Mouse (Mus musculus): ENCODE measurements around the gene Efcab11.
"Not testable (repeated sequence)": the region's sequence is repeated elsewhere in the genome, so short reads cannot be mapped to it uniquely, and the experiment has no call there.

The Efcab11 gene

GRCm38 (mm10) chr12:99807891-99808290 lies 76.3 kb downstream of the Efcab11 start:
- DNase-seq (ENCODE audit: low spot score in 2 of 2) = no peak

GRCm38 (mm10) chr12:99806741-99807140 lies 77.5 kb downstream of the Efcab11 start:
- not testable (repeated sequence) for DNase-seq (ENCODE audit: low spot score in 2 of 2)

GRCm38 (mm10) chr12:99795921-99796320 lies 88.3 kb downstream of the Efcab11 start:
- no peak for DNase-seq (ENCODE audit: low spot score in 2 of 2)

- DNase-seq (ENCODE audit: low spot score in 2 of 2) = no peak
These were observed 89.2 kb downstream of the Efcab11 start for GRCm38 (mm10) chr12:99794792-99795620.

DNA sequence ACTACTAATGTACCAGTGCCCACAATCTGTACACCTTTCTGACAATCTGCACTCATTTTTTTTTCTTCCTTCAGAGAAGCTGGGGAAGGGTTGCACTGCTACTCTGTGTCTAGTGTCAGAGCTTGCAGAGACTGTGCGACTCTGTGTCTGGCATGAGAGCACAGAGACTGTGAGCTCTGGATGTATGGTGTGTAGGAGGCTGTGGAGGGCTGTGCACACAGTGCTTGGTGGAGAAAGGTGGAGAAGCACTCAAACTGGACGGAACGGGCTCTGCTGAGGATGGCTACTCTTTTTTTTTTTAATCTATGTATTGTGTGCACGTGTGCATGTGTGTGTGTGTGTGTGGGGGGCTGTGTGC lies 90.1 kb downstream of the Efcab11 start:
- no peak for DNase-seq (ENCODE audit: low spot score in 2 of 2)

- no peak for DNase-seq (ENCODE audit: low spot score in 2 of 2)
These were observed 90.6 kb downstream of the Efcab11 start for GRCm38 (mm10) chr12:99793465-99794157.

DNA sequence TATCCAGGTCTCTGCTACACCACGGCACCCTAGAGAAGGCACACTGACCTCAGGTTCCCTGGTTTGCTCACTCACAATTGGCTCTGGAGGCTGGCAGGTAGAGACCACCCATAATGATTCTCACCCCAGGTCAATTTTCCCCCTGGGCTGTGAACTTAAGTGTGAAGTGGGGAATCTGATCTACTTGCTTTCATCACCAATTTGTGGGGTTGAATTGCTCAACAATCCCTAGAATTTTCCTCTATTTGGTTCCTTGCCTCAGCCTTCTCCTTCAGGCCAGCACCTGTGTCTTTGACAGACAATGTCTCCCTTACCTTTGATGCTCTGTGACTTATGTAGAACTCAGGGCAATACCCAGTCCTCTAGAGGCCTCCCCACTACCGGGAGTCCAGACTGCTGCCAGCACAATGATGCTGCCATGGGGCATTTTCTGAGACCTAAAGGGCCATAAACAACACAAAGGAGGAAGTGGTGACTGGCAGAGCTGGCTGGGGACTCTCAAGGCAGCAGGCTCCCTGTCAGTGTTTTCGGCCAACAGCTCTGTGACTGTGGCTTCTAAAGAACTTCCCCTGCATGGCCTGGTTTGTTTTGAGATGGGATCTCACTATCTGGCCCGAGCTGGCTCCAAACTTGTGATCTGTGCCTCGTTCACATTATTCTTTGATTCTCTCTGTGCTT lies 94.8 kb downstream of the Efcab11 start:
- no peak for DNase-seq (ENCODE audit: low spot score in 2 of 2)

GRCm38 (mm10) chr12:99781774-99782173 lies 102.5 kb downstream of the Efcab11 start:
- DNase-seq (ENCODE audit: low spot score in 2 of 2) = no peak

DNA sequence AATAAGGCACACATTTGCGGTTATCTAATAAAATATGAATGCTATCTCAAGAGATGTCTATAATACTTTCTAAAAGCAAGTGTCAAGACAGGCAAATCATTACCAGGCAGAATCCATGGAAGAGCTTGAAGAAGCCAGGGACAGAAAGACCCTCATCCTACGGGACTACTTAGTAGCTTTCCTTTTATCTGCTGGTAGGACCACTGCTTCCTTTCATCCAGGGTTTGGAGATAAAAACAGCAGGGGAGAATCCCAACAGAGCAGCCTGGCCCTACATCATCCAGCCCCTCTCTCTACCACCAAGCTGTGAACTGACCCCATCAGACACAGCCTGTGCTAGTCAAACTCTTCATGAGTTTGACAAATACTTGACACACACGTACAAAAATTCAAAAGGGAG lies 103.8 kb downstream of the Efcab11 start:
- DNase-seq (ENCODE audit: low spot score in 2 of 2) = no peak

GRCm38 (mm10) chr12:99779908-99780307 lies 104.3 kb downstream of the Efcab11 start:
- DNase-seq (ENCODE audit: low spot score in 2 of 2) = no peak

DNA sequence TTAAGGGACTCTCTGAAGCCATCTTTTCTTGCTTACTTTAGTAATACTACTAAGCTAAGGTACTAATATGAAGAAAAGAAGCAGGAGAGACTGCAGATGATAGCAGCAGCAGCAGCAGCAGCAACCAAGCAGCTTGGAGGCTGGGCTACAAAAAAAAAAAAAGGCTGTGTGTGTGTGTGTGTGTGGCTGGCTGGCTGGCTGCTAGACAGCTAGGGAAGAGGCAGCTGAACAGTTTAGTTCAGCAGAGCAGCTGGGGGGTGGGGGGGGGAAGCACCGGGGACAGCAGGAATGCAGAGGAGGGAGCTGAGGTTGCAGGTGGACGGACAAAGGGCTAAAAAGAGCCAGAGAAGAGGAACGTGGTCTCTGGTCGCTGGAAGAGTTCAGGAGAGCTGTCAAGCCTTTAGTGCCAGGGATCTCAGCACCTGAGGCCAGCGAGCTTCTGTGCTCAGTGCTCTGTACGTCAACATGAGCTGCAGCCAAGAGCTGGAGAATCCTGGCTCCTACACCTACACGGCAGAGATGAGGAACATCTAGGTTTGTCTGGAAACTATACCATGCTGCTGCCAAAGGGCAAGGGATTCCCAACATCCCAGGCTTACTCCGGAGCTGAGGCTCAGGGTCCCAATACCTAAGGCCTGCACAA lies 107.6 kb downstream of the Efcab11 start:
- no peak for DNase-seq (ENCODE audit: low spot score in 2 of 2)

- no peak for DNase-seq (ENCODE audit: low spot score in 2 of 2)
These were observed 109.4 kb downstream of the Efcab11 start for GRCm38 (mm10) chr12:99774864-99775263.

DNA sequence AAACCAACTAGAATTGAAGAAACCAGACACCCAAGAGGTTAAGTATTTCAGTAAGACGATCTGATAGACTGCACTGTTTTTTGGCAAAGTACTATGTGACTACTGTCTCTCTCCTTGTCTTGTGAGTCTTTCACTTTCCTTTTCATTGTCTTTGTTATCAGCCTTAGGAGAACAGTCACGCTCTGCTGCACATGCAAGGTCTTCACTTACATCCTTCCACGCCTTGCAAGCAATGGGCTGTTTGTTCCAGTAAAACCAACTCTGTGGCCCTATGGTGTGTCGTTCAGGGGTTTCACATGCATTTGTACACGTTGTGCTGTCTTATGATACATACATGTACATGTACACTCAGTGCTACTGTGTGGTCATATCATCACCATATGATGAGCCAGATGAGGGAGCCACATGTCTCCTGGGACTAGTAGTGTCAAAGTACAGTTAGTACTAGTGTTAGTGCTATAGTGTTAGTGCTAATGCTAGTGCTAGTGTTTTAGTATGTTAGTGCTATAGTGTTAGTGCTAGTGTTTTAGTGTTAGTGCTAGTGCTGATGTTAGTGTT lies 110.5 kb downstream of the Efcab11 start:
- no peak for DNase-seq (ENCODE audit: low spot score in 2 of 2)

- DNase-seq (ENCODE audit: low spot score in 2 of 2) = no peak
These were observed 113.2 kb downstream of the Efcab11 start for GRCm38 (mm10) chr12:99771018-99771417.

DNA sequence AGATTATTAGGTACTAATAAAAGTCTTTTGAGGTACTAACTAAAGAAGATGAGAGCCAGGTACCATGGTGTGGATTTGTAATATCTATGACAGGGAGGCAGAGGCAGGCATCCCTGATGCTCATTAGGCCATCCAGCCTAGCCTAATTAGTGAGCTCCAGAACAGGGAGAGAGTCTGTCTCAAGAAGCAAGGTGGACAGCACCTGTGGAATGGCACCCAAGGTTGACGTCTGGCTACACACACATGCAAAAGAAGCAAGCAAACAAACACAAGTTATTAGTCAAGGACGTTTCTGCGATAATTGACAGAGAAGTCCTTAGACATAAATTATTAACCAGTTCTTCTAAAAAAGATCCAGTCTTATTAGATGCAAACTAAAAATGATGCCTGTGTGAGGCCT lies 114.6 kb downstream of the Efcab11 start:
- no peak for DNase-seq (ENCODE audit: low spot score in 2 of 2)

DNA sequence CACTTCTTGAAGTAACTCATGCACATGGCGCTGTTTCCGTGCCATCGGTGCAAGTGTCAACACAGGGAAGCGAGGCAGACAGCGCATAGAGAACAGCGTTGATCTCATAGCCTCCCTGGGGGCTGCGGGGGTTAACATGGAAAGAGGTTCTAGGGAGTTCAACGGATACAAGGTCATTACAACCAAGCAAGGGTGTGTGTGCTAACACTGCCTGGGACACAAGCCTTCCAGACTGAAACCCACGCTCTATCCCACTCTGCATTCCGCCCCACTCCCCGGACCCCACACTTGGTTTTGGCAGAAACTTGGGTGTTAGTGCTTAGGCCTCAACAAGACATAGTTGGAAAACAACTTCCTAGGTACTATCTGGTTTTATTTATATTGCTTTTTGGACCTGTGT lies 116.5 kb downstream of the Efcab11 start:
- DNase-seq (ENCODE audit: low spot score in 2 of 2) = no peak

DNA sequence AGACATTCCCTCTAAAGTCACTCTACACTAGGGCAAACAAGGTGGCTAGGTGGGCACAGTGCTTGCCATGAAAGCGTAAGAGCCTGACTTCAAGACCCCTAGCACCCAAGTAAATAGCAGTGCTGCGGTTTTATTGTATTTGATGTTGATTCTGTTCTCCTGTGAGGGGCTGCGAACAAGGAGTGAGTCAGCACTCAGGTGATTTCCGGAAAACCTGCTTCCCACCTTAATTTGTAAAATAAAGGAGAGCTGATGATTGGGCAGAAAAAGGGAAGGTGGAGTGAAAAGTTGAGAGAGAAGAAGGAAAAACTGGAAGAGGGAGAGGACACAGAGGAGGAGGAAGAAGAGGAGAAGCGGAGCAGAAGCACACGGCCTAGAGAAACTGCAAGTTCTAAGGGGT lies 118.3 kb downstream of the Efcab11 start:
- DNase-seq (ENCODE audit: low spot score in 2 of 2) = no peak

GRCm38 (mm10) chr12:99764053-99764452 lies 120.2 kb downstream of the Efcab11 start:
- DNase-seq (ENCODE audit: low spot score in 2 of 2) = no peak

DNA sequence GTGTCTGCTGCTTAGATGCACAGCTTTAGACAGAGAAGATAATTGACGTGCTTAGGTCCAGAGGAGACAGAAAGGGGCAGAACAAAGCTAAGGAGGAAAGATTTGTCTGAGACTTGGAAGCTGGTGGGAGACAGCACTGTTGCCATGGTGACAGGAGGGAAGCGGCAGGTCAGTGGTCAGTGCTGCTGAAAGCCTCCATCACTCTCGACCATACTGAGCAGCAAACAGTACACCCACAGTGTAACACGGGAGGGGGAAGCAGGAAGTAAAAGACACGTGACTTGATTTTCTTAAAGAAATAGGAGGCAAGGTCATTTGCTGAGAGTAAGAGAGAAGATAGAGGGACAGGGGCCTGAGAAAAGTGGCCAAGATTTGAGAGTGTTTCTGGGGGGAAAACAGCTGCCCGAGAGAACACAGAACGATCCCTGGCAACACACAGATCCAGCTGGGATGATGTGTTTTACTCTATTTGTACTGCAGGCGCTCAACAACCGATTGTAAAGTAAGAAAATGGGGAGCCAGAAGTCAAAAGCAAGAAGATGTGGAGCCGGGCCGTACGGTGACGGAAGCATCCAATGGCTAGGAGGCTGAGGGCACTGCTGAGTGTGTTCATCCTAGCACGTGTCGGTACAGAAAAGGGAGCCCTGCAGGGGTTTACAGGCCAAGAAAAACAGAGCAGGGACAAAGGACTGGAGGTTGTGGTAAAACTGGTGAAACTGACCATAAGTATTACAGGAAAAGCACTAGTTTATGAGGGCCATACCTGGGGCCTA lies 126.3 kb downstream of the Efcab11 start:
- DNase-seq (ENCODE audit: low spot score in 2 of 2) = no peak

GRCm38 (mm10) chr12:99756914-99757687 lies 127.1 kb downstream of the Efcab11 start:
- no peak for DNase-seq (ENCODE audit: low spot score in 2 of 2)

Data from frontal cortex, postnatal 25 days (tissue).